Mouse (Mus musculus): ENCODE results near the gene Rbm20.

Gene Rbm20

DNA sequence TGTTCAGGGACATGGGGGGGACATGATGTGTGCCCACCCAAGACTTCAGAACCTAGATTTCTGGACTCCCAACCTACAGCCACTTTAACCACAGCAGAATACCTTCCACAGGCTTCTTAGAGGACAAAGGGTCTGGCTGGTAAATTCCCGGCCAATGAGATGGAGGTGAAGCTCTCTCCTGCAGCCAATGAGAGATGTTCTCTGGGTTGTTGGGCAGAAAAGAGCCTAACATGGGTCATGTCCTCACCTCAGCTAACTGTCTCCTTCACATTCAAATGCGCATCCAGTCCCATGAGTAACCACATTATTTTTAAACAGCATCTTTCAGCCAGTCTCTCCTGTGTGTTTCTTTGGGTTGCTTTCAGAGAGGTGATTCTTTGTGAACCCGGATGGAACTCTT is 5.7 kb upstream of the Rbm20 start:
- no peak for DNase-seq (ENCODE audit: low spot score)

GRCm38 (mm10) chr19:53674131-53674925 is 2.8 kb upstream of the Rbm20 start:
- DNase-seq (ENCODE audit: low spot score), result no peak

DNA sequence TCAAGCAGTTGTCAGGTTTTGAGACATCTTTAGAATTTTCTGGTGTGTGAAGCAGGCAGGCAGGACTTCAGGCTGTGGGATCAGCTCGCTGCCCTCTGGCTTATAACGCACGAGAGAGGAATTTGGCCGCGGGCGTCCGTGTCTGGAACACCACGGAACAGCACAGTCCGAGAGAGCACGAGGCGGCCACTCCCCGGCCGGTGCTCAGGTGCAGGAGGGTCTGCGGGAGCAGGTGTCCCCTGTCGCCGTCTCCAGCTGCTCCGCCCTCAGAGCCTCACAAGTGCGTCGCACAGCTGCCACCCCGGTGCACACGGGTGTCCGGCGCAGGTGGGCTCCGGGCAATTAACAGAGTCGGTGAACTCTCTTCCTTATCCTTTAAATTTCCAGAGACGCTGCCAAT is 878 bp upstream of the Rbm20 start:
- no peak for DNase-seq (ENCODE audit: low spot score)

- no peak for DNase-seq (ENCODE audit: low spot score)
These were observed 2.1 kb downstream of the Rbm20 start for GRCm38 (mm10) chr19:53679194-53679593.

DNA sequence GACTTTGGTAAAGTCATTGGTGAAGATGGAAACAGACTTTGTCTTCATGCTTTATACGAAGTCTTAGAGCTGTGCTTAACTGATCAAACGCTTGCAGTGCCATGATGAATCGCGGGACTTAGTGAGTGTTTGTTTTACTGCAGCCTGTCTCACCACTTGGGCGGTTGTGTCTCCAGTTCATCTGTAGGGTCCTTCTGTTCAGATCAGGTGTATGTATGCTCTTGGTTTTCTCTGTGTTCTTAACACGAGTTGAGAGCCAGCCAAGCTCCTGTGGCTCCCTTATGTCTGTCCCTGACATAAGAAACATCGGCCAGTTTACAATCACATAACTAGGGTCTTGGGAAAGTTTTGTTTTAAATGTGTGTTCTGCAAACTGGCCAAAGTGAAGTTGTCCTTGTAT is 2.9 kb downstream of the Rbm20 start:
- DNase-seq (ENCODE audit: low spot score), result no peak

GRCm38 (mm10) chr19:53682427-53682826 is 5.3 kb downstream of the Rbm20 start:
- DNase-seq (ENCODE audit: low spot score), result no peak

DNA sequence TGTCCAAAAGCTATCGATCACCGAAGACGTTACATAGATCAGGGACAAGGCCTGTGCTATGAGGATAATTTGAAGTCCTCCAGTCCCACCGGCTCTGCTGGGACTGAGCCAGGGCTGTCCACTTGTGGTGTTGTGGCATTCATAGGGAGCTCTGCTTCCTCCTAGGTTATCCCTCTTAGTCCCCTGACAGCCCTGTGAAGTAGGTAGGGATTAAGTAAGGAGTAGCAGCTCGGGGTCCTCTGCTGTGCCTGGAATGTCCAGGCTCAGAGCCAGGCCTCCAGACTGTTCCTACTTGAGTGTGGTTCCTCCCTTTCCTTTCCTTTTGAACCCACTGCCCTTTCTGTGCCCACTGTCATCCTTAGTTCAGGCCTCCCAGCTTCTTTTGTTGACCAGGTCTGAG is 10.5 kb downstream of the Rbm20 start:
- DNase-seq (ENCODE audit: low spot score), result no peak

GRCm38 (mm10) chr19:53690816-53691215 is 13.7 kb downstream of the Rbm20 start:
- no peak for DNase-seq (ENCODE audit: low spot score)

- DNase-seq (ENCODE audit: low spot score), result no peak
These were observed 16.9 kb downstream of the Rbm20 start for GRCm38 (mm10) chr19:53694020-53694419.

- no peak for DNase-seq (ENCODE audit: low spot score)
These were observed 19.0 kb downstream of the Rbm20 start for GRCm38 (mm10) chr19:53696079-53696478.

GRCm38 (mm10) chr19:53696655-53697054 is 19.5 kb downstream of the Rbm20 start:
- DNase-seq (ENCODE audit: low spot score), result no peak

- no peak for DNase-seq (ENCODE audit: low spot score)
These were observed 20.4 kb downstream of the Rbm20 start for GRCm38 (mm10) chr19:53697376-53698126.

- DNase-seq (ENCODE audit: low spot score), result no peak
These were observed 22.6 kb downstream of the Rbm20 start for GRCm38 (mm10) chr19:53699671-53700070.

DNA sequence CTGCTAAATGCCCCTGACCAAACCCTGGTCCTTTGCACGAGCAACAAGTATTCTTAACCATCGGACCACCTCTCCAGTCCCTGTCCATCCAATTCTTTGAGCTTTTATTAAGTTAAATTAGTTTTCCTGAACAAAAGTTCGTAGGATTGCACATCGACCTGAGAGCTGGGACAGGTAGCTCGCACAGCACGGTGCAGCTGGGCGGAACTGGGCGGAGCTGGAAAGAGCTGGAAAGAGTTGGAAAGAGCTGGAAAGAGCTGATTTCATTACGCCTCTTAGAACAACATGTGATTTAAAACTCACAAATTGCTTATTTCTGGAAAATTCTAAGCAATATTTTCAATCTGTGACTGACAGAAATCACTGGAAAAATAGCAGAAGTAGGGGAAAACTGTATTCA is 24.3 kb downstream of the Rbm20 start:
- DNase-seq (ENCODE audit: low spot score), result no peak

DNA sequence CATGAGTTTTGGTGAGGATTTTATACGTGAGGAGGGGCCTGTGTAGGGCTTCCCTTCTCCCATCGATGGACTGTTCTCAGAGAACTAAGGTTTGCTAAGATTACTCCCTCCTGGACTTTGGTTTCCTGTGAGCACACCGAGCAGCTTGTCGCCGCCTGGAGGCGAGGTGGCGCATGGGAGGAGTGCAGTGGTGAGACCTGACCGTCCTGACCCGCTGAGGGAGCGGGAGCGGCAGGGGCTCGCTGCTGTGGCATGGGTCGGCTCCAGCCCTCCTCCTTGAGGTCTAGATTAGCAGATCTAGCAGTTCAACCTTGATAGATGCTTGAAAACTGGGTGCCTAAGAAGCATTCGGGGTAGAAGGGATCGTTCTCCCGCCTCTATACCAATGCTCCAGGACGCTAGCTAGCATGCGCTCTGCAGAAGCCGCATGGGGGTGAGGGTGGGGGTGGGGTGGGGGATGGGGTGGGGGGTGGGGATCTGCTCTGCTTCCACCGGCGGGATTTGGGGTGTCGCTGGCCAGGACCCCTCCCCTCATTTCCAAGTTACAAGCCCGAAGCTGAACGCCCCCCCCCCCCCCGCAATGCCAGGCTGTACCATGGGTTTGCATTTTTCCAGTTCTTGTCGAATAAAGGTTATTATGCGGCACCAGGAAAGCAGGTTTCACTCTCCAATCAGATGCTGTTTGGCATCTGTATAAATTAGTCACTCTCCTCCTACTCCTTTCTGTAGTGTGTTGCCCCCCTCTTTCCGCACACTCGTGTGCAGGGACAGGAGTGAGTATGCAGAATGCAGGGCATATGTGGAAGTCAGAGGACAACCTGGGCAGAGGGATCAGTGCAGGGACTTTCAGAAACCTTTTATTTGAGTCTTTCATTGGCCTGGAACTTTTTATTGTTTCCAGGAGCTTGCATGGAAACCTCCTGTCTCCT is 28.1 kb downstream of the Rbm20 start:
- DNase-seq (ENCODE audit: low spot score), result peak; percentile 38

DNA sequence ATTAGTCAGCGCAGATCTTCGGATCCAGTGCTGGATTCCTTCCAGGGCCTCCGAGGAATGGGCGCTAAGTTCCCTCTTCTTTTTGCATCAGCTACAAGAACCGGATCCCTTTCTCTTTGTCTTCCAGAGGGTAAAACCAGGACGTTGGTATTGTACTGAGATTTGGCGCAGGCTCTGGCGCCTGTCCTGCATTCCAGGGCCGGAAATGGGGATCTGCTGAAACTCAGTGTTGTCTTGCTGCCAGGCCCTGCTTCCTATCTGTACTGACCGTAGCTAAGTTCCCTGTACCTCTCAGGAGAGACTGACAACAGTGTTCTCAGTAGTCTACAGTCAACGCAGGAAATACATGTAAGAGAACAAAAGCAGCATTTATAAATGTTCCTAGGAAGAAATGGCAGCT is 31.3 kb downstream of the Rbm20 start:
- no peak for DNase-seq (ENCODE audit: low spot score)

DNA sequence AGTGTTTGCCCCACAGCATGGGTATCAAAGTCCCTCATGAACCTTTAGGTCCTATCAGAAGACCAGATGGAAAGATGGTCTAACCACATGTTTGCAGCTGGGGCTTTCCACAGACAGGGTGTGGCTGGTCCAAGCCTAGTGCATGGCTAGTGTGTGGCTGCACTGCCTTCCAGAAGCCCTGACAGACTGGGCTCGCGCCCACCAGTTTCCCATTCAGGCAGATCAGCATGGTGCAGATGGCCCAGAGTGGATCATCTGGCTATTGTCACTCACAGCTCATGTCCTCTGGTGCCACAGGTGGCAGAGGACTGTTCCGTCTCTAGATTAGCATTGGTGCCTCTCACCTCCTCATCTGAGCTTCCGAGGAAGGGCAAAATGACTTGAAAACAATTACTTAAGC is 33.8 kb downstream of the Rbm20 start:
- no peak for DNase-seq (ENCODE audit: low spot score)

GRCm38 (mm10) chr19:53711261-53711890 is 34.3 kb downstream of the Rbm20 start:
- no peak for DNase-seq (ENCODE audit: low spot score)

DNA sequence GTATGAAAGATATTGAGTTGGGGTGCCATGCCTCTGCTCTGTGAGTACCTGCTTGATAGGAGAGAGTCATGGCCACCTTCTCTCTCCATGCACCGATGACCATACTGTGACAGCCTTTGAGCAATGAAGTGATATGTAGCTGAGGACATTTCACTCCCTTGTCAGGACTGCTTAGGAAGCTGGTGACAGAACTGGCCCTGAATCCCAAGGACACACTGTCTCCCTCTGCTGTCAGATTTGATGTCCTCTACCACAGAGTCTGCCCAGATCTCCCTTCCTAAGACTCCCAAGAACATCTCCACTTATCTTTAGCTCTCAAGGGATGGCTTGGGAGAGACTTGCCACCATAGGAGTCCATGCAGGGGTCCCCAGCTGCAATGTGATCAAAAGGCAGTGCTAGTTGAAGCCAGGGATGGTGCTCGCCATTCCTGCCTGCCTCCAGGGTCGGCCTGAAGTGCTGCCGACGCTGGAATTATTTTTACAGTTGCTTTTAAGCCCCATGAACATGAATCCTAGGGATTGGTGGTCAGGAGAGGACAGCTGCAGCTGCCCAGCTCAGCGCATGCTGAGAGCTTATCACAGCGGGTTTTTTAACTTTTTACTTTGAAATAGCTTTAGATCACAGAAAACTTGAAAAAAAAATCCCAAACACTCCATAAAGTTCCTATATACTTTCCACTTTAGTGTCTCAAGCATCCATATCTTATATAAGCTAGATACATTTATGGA is 35.4 kb downstream of the Rbm20 start:
- DNase-seq (ENCODE audit: low spot score), result no peak

DNA sequence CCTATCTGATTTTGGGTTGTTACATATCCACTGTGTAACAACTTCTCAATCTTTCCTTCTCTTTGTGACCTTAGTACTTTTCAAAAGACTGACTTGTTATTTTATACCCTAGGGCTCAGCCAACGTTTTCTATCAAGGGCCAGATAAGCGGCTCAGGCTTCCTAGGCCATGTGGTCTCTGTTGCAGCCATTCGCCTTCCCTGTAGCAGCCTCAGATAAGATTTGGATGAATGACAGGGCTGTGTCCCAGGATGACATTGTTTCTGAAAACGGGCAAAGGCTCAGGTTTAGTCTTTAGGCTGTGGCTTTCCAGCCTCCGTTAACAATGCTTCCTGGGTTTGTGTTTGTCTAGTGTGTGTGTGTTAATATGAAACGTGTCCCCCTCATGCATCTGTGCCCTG is 36.3 kb downstream of the Rbm20 start:
- no peak for DNase-seq (ENCODE audit: low spot score)

DNA sequence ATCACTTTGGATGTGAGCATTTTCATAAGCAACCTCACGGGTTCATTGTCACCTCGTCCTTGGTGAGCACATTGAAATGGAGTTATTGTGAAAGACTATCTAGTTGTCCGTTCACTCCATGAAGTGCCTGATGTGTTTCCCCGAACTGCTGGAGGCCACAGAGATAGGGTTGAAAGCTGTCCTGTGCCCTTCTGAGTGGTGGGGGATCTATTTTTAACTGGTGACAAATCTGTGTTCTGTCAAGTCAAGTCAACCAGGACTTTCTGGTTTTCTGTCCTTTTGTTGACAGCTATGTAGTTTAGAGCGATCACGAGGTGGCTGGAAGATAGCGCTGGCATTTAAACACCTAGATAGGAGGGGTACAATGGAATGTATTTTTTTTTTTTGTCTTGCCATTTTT is 39.4 kb downstream of the Rbm20 start:
- no peak for DNase-seq (ENCODE audit: low spot score)

All from ovary, postnatal 14 days (tissue).